Mouse (Mus musculus) ES-E14 (cell line): ENCODE measurements around the gene Chrne. TPM values are rescaled to one million over a fixed set of nuclear protein-coding genes. Genes with fewer than 3 reads are reported as not detected.

Experiments used
- DNase-seq: peaks from one replicate; pipeline ENCODE4 v3.0.0-alpha.2; 2013; ENCODE audit warnings: low read depth, low spot score
- H3K27ac ChIP-seq: 2 replicates; pipeline ENCODE4 v1.5.1; 2012; ENCODE audit warnings: low read depth, mild to moderate bottlenecking, low read length, moderate library complexity, mixed read lengths; ENCODE audit not compliant: poor library complexity, insufficient read depth, severe bottlenecking
- H3K36me3 ChIP-seq: 2 replicates; pipeline ENCODE4 v1.6.1; 2012; ENCODE audit warnings: mild to moderate bottlenecking, low read length, moderate library complexity, mixed read lengths; ENCODE audit not compliant: control insufficient read depth, poor library complexity, insufficient read depth, severe bottlenecking
- H3K4me1 ChIP-seq, 2 experiments: fragments of 150-350 bp in 1 of 2; sonication (generic) in 1 of 2; 2 replicates each; pipeline ENCODE4 v1.6.1; 2012; ENCODE audit warnings: low read length in 2 of 2, mild to moderate bottlenecking in 1 of 2, mixed read lengths in 1 of 2; ENCODE audit not compliant: control insufficient read depth in 2 of 2, insufficient read depth in 2 of 2, poor library complexity in 1 of 2
- H3K4me3 ChIP-seq, 2 experiments: fragments of 150-350 bp in 1 of 2; sonication (generic) in 1 of 2; 2 replicates each; pipeline ENCODE4 v1.5.1; 2012; ENCODE audit warnings: low read length in 2 of 2, low read depth in 1 of 2, mild to moderate bottlenecking in 1 of 2, mixed read lengths in 1 of 2; ENCODE audit not compliant: insufficient read depth in 1 of 2, poor library complexity in 1 of 2, severe bottlenecking in 1 of 2
- H3K9ac ChIP-seq: 2 replicates; pipeline ENCODE4 v1.6.1; 2012; ENCODE audit warnings: low read depth, mild to moderate bottlenecking, low read length, mixed read lengths; ENCODE audit not compliant: poor library complexity, insufficient read depth, severe bottlenecking
- H3K9me3 ChIP-seq: fragments of 150-350 bp; sonication (generic); 2 replicates; pipeline ENCODE4 v1.6.1; 2012; ENCODE audit warnings: low read depth, mild to moderate bottlenecking, low read length; ENCODE audit not compliant: control insufficient read depth, insufficient read depth
- CHD2 ChIP-seq: IDR thresholded peaks from 2 replicates; pipeline ENCODE4 v1.6.1; 2014; ENCODE audit warnings: mild to moderate bottlenecking, low read depth, low read length, inconsistent platforms
- HCFC1 ChIP-seq: IDR thresholded peaks from 2 replicates; pipeline ENCODE4 v1.6.1; 2012; ENCODE audit warnings: low read length, inconsistent platforms, borderline replicate concordance; ENCODE audit not compliant: insufficient read depth
- MAFK ChIP-seq: IDR thresholded peaks from 2 replicates; pipeline ENCODE4 v1.6.1; 2014; ENCODE audit warnings: mild to moderate bottlenecking, low read depth, low read length, inconsistent platforms; ENCODE audit not compliant: insufficient read depth
- ZC3H11A ChIP-seq: IDR thresholded peaks from 2 replicates; pipeline ENCODE4 v1.6.1; 2012; ENCODE audit warnings: low read depth, mild to moderate bottlenecking, inconsistent platforms, low read length, borderline replicate concordance
- ZNF384 ChIP-seq: IDR thresholded peaks from 2 replicates; pipeline ENCODE4 v1.6.1; 2012; ENCODE audit warnings: low read depth, low read length, inconsistent platforms
- in situ Hi-C, 2 experiments: fragments of 600-800 bp; cut with MboI; formaldehyde crosslinking; loops; one replicate each; pipeline ENCODE4 v1.15.1; 2025; ENCODE audit warnings: low sequenced_read_pairs in 2 of 2, inconsistent platforms in 1 of 2; ENCODE audit not compliant: unreplicated experiment in 2 of 2
- total RNA-seq: library from RNA; depleted of rRNA; stranded (reverse); fragments of 300-350 nt; gene quantifications from 2 replicates; pipeline ENCODE4 v1.2.3, GENCODE M21; 2012

Gene Chrne
- total RNA-seq, 1 experiment: not detected

DNA sequence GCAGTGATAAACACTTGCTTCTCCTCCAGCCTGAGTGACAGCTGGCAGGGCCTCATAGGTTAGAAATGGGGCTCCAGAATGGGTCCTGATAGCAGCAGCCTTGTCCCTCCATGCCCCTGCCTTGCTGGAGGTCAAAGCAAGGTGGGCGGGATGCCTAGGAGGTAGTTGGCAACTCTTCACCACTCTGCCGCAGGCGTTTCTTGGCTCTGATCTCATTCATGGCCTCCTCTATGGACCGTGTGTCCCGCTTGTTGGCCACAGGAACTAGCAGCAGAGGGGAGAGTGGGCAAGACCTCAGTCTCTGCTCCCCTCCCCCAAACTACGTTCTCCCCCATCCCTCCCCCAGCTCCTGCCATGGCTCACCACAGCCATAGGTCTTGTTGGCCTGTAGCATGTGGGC is 44.9 kb upstream of the Chrne start:
- DNase-seq: no peak
- TF ChIP-seq HCFC1 (no peak), ZC3H11A (no peak), CHD2 (no peak), MAFK (no peak), ZNF384 (no peak)
- Histone ChIP-seq H3K4me1 (peaks cover 0 to 3% of the 10 kb centered on the region in 2 experiments; a peak in 3 of 4 replicates), H3K9me3 (no peaks in the 10 kb centered on the region), H3K27ac (no peak overlapping the region; the same call in 1 of the 2 replicates), H3K4me3 (no peak overlapping the region), H3K36me3 (peaks cover 35% of the 10 kb centered on the region), H3K9ac (no peak overlapping the region)
- in situ Hi-C loops: no loop called here

DNA sequence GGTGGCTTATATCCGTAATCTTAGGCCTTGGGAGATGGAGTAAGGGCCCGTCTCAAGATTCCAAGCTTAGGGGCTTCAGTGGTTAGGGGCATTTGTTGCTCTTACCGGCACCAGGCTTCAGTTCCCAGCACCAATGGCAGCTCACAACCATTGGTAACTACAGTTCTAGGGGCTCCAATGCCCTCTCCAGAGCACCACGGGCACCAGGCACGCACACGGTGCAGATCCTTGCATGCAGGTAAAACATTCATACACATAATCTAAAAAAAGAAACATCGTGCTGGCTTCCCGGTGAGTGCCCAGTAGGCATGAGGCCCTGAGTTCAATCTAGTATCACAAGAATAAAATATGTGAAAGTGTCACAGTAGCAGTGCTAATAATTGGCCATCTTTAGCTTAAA is 44.1 kb upstream of the Chrne start:
- Histone ChIP-seq H3K4me1 (peaks cover 2 to 9% of the 10 kb centered on the region in 2 experiments), H3K9ac (no peak overlapping the region), H3K9me3 (no peaks in the 10 kb centered on the region), H3K4me3 (no peak overlapping the region), H3K27ac (no peak overlapping the region; the same call in 1 of the 2 replicates), H3K36me3 (peaks cover 35% of the 10 kb centered on the region)
- in situ Hi-C loops: no loop called here
- no peak for TF ChIP-seq ZC3H11A
- TF ChIP-seq HCFC1: no peak
- TF ChIP-seq MAFK: no peak
- no peak for DNase-seq

DNA sequence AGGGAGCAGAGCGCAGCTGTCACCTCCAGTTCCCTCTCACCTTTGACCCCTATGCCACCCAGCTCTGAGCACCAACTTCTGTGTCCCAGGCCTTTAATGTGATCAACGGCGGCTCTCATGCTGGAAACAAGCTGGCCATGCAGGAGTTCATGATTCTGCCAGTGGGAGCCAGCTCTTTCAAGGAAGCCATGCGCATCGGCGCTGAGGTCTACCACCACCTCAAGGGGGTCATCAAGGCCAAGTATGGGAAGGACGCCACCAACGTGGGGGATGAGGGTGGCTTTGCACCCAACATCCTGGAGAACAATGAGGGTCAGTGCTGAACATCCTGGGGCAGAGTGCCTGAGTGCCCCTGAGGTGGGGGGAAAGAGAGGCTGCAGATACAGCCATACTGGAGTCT is 41.6 kb upstream of the Chrne start:
- Histone ChIP-seq H3K9ac (no peak overlapping the region), H3K27ac (no peak overlapping the region), H3K4me3 (no peak overlapping the region), H3K4me1 (peaks cover 8 to 25% of the 10 kb centered on the region in 2 experiments; a peak in 3 of 4 replicates), H3K9me3 (no peaks in the 10 kb centered on the region), H3K36me3 (peaks cover 25% of the 10 kb centered on the region)
- in situ Hi-C loops: no loop called here
- DNase-seq: no peak
- TF ChIP-seq MAFK: no peak
- TF ChIP-seq HCFC1: no peak
- no peak for TF ChIP-seq ZC3H11A
- TF ChIP-seq ZNF384: no peak
- TF ChIP-seq CHD2: no peak

DNA sequence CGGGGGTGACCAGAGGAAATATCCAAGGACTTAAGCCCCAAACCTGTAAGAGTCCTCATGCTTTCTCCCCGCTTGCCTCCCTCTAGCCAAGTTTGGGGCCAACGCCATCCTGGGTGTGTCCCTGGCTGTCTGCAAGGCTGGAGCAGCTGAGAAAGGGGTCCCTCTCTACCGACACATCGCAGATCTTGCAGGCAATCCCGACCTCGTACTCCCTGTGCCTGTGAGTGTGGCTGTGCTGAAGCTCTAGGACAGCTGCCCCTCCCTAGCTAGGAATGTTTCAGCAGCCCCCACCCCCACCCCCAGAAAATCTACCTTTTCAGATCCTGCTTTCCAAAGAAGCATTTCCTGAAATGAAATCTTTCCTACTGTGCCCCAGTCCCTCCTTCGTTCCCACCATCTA is 39.9 kb upstream of the Chrne start:
- DNase-seq: no peak
- no peak for TF ChIP-seq MAFK
- no peak for TF ChIP-seq ZNF384
- Histone ChIP-seq H3K4me3 (no peak overlapping the region), H3K27ac (no peak overlapping the region), H3K36me3 (peaks cover 14% of the 10 kb centered on the region), H3K9ac (peak overlapping the region; percentile 27; the same call in 1 of the 2 replicates), H3K9me3 (no peaks in the 10 kb centered on the region), H3K4me1 (peaks cover 8 to 25% of the 10 kb centered on the region in 2 experiments; a peak in 3 of 4 replicates)
- in situ Hi-C loops: no loop called here

DNA sequence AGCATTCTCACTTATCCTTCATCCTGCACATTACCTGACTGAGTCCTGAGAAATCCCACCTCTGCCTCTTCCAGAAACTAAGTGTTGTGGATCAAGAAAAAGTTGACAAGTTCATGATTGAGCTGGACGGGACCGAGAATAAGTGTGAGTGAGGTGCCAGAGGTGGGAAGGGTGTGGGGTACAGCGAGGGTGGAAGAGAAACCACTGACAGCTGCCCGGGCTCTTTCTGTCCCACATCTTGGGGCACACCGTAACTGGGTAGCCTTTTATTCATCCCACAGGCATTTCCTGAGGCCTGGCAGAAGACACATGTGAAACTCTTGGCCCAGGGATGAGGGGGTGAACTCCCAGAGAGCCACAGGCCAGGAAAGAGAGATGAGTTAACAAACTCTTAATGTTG is 39.5 kb upstream of the Chrne start:
- Histone ChIP-seq H3K4me3 (no peak overlapping the region), H3K9me3 (no peaks in the 10 kb centered on the region), H3K27ac (no peak overlapping the region), H3K36me3 (peaks cover 14% of the 10 kb centered on the region), H3K9ac (peak overlapping the region; percentile 27; the same call in 1 of the 2 replicates), H3K4me1 (peaks cover 8 to 25% of the 10 kb centered on the region in 2 experiments; a peak in 3 of 4 replicates)
- in situ Hi-C loops: no loop called here
- no peak for TF ChIP-seq ZNF384
- no peak for TF ChIP-seq HCFC1
- no peak for TF ChIP-seq CHD2
- no peak for TF ChIP-seq ZC3H11A
- TF ChIP-seq MAFK: no peak
- DNase-seq: no peak
